Mouse (Mus musculus) hindbrain, embryonic 10.5 days (tissue): ENCODE results near the gene Map7. TPM values are rescaled to one million over a fixed set of nuclear protein-coding genes. Genes with fewer than 3 reads are reported as not detected.

Source experiments
- DNase-seq: peaks from one replicate; pipeline ENCODE4 v3.0.0-alpha.2; 2017; ENCODE audit warnings: low spot score
- H3K27ac ChIP-seq: fragments of 300-500 bp; sonication (generic); 2 replicates; pipeline ENCODE4 v1.5.1; 2016; ENCODE audit warnings: mild to moderate bottlenecking, moderate library complexity
- H3K27me3 ChIP-seq: fragments of 300-500 bp; sonication (generic); 2 replicates; pipeline ENCODE4 v1.6.1; 2016; ENCODE audit warnings: mild to moderate bottlenecking; ENCODE audit not compliant: poor library complexity, insufficient read depth, severe bottlenecking
- H3K36me3 ChIP-seq: fragments of 300-500 bp; sonication (generic); 2 replicates; pipeline ENCODE4 v1.6.1; 2016; ENCODE audit warnings: mild to moderate bottlenecking, moderate library complexity
- H3K4me1 ChIP-seq: fragments of 300-500 bp; sonication (generic); replicated peaks from 2 replicates; pipeline ENCODE4 v1.6.1; 2016; ENCODE audit warnings: mild to moderate bottlenecking
- H3K4me3 ChIP-seq: fragments of 300-500 bp; sonication (generic); 2 replicates; pipeline ENCODE4 v1.5.1; 2016; ENCODE audit warnings: mild to moderate bottlenecking, moderate library complexity
- H3K9me3 ChIP-seq: fragments of 300-500 bp; sonication (generic); 2 replicates; pipeline ENCODE4 v1.6.1; 2016; ENCODE audit warnings: mild to moderate bottlenecking, moderate library complexity
- whole genome bisulfite sequencing: fragments of 180-500 bp; shearing (Covaris S2); methylation state at CpG from one replicate; pipeline ENCODE4 v1.1.7; 2016; 5-methylcytosine and 5-hydroxymethylcytosine counted together
- polyA plus RNA-seq: library from polyadenylated mRNA; unstranded; fragments of >200 nt; fragmentation: Nextera tagmentation; extraction: Ambion mirVana; gene quantifications from 2 replicates; pipeline ENCODE4 v1.2.1, GENCODE M21; 2016

The Map7 gene
- 8.9 and 10.0 TPM in 2 replicates for polyA plus RNA-seq

DNA sequence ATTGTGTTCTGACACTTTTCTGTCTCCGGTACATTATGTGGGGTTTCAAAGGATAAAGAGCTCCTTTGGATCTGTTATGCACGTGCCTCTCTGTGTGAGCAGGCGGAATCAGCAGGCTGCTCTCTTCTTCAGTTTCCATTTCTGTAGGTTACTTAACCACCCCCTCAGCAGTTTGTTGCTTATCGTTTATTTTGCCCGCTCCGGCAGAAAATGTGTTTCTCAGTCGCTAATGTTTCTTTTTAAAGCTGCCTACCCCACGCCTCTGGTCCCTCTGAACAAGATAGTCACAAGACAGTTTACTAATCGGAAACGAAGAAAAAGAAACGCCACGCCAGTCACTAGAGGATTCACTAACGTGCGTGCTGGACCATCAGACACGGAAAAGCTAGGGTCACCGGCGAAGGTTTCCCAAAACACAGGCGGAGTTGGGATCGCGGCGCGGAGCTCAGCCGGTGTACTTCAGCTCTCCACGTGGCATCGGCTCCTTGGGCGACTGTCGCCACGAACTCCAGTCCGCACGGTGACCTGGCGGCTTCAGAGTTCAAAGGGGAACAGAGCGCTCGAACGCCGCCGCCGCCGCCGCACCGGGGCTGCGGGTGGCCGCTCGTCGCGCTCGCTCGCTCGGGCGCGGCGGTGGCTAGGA lies at the start of gene Map7:
Map7 (plus strand) TSS at position 342 of the 643 bp plus-strand sequence.
- H3K4me1 ChIP-seq, result peaks cover 21% of the 10 kb centered on the region
- DNase-seq, result peak; percentile 18
- no peaks in the 10 kb centered on the region for H3K36me3 ChIP-seq
- 4% methylated on average over 51 of the region's 51 CpGs for WGBS
- H3K27me3 ChIP-seq, result peaks cover 60% of the 10 kb centered on the region
- peak within 1 kb of the TSS; percentile 84 for H3K27ac ChIP-seq
- peak within 1 kb of the TSS; percentile 81 for H3K4me3 ChIP-seq
- H3K9me3 ChIP-seq, result no peaks in the 10 kb centered on the region

DNA sequence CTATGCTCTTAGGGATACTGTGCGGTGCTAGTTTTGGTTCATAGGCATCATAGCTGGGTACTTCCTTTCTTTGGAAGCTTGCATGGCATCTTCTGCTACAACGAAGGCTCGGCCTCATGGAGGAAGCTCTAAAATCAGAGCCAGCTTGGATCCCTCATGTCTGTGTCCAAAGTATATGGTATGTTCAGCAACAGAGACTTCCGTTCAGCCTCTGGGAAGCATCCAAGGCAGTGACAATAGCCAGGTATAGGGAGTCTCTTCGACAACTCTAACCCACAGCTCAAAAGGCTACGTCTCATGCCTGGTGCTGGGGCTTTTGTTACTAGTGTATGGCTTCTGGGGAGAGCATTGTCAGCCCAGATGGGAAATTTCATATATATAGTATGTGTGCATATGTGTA lies 46.8 kb upstream of the Map7 start:
- Histone ChIP-seq H3K4me1 (no peaks in the 10 kb centered on the region), H3K27ac (no peak overlapping the region), H3K27me3 (no peaks in the 10 kb centered on the region), H3K36me3 (no peaks in the 10 kb centered on the region), H3K9me3 (no peaks in the 10 kb centered on the region), H3K4me3 (no peak overlapping the region)
- WGBS, result 98% methylated on average over 6 of the region's 6 CpGs
- DNase-seq, result no peak

DNA sequence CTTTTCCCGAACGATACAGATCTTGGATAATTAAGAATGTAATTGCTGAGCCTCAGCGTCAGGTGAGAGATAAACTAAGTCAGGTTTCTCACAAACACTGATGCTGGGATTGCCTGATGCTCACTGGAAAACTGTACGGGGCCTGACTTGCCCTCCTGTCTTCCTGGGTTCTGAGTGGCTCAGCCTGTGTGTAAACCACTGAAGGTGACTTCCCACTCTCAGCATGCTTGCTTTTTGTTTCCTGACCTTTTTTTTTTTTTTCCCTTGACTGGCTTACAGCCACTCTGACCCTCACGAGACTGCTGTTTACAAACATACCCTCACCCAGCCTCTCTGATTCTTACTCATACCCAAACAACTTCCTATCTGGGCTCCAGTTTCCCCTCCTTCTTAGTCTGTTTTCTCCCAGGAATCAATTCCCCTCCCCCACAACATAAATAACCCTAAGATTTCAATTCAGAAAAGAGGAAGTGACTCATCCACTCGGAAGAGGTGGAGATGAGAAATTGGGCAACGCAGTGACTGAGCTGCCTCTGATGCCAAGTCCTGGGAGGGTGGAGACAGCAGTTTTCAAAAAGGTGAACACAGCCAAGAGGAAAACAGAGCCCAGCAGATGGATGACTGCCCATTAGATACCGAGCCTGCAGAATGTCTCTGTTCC lies 43.9 kb upstream of the Map7 start:
- Histone ChIP-seq H3K27me3 (no peaks in the 10 kb centered on the region), H3K9me3 (no peaks in the 10 kb centered on the region), H3K4me3 (no peak overlapping the region), H3K36me3 (no peaks in the 10 kb centered on the region), H3K4me1 (no peaks in the 10 kb centered on the region), H3K27ac (no peak overlapping the region)
- WGBS, result 77% methylated on average over 8 of the region's 8 CpGs
- DNase-seq, result no peak

DNA sequence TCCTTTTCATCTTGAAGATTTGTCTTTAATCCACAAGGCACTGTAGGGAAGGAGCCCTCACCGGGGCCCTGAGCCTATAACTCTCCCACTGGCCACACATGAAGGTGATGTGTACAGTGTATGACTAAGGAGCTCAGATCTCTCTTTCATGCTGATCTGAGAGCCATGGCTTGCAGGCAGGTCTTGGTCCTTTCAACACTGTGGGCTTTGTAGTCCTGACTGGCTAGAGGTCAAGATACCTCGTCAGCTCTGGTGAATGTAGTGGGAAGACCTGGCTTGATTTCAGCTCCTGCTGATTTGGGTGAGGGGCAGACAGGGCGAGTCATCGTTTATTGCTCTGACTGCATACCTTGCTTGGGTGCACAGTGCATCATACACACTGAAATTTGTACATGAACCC lies 42.7 kb upstream of the Map7 start:
- no peaks in the 10 kb centered on the region for H3K27me3 ChIP-seq
- no peak for DNase-seq
- no peaks in the 10 kb centered on the region for H3K4me1 ChIP-seq
- WGBS, result 79% methylated on average over 4 of the region's 4 CpGs
- H3K9me3 ChIP-seq, result no peaks in the 10 kb centered on the region
- no peaks in the 10 kb centered on the region for H3K36me3 ChIP-seq
- H3K4me3 ChIP-seq, result no peak overlapping the region
- H3K27ac ChIP-seq, result no peak overlapping the region

DNA sequence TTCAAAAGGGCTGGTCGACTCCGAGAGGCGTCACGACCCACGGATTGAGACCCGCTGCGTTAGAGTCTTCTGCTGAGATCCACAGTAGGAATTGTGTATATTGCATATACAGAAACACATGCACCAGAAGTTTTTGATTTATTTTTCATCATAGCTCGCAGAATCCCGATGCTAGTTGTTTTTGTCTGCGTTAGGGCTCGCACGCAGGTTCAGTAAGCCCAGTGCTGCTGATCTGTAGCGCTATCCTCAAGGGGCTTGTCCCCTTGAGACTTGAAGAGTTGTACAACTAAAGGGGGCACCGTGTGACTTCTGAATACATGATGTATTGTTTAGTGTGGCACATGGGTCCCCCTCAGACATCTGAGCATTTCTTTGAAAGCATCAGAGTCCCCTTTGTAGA lies 41.2 kb upstream of the Map7 start:
- no peaks in the 10 kb centered on the region for H3K27me3 ChIP-seq
- WGBS, result 93% methylated on average over 14 of the region's 14 CpGs
- no peak overlapping the region for H3K27ac ChIP-seq
- H3K4me3 ChIP-seq, result no peak overlapping the region
- no peaks in the 10 kb centered on the region for H3K9me3 ChIP-seq
- H3K4me1 ChIP-seq, result no peaks in the 10 kb centered on the region
- no peak for DNase-seq
- no peaks in the 10 kb centered on the region for H3K36me3 ChIP-seq

DNA sequence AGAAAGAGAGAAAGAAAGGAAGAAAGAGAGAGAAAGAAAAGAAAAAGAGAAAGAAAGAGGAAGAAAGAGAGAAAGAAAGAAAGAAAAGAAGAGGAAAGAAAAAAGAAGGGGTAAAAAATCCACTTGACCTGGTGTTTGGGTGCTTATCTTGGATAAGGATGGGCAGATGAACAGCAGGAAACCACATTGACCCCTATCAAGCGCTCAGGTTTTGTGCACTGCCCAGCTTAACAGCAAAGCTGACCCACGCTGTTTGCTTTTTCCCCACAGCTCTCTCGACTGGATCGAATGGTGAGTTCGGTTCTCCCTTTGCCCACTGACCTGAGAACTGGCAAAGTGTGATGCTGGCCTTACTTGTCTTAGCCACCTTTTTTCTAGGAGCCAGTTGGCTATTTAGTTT lies 36.8 kb upstream of the Map7 start:
- Histone ChIP-seq H3K27ac (no peak overlapping the region), H3K4me3 (no peak overlapping the region), H3K36me3 (no peaks in the 10 kb centered on the region), H3K4me1 (no peaks in the 10 kb centered on the region), H3K9me3 (no peaks in the 10 kb centered on the region), H3K27me3 (no peaks in the 10 kb centered on the region)
- no peak for DNase-seq
- WGBS, result 92% methylated on average over 5 of the region's 5 CpGs

DNA sequence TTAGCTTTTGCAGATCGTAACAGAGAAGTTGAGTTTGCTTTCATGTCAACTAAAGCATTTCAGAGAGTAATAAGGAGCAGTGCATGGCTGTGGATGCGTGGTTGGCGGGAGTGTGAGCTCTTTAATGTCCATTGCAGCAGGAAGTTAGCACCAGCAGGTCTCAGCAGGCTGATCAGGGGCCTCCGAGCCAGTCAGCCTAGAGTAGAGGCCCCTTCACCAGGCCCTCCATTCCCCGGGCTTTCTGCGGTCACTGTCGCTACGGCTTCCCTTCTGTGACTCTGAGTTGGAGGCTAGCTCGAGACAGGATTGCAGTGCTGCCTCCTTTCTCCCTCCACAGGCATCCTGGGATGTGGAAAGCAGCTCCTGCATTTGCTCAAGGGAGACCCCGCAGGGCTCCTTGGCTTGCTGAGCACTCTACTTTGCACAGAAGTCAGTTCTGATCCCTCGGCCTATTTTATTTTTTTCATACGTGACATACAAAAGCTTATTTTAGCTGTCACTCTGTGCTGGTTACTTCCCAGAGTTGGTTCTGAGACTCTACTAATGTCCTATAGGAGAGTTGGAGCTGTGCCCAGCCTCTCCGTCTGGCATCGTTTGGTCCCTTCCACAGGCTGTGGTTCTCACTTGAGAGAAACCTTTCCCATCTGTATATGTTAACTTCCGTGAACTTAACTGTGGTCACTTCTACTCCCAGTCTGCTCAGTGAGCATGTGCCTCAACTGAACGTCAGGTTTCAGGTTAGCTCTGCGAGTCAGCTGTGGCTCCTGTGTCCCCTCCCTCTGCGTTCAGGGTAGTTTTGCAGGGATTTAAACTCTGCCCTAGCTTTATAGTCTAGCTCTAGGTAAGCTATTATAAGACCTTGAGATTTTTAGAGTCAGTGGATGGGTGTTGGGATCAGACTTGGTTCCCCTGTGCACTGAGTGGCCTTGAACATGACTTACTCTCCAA lies 36.0 kb upstream of the Map7 start:
- Histone ChIP-seq H3K27ac (no peak overlapping the region), H3K4me1 (no peaks in the 10 kb centered on the region), H3K27me3 (no peaks in the 10 kb centered on the region), H3K36me3 (no peaks in the 10 kb centered on the region), H3K4me3 (no peak overlapping the region), H3K9me3 (no peaks in the 10 kb centered on the region)
- no peak for DNase-seq
- 90% methylated on average over 18 of the region's 18 CpGs for WGBS

DNA sequence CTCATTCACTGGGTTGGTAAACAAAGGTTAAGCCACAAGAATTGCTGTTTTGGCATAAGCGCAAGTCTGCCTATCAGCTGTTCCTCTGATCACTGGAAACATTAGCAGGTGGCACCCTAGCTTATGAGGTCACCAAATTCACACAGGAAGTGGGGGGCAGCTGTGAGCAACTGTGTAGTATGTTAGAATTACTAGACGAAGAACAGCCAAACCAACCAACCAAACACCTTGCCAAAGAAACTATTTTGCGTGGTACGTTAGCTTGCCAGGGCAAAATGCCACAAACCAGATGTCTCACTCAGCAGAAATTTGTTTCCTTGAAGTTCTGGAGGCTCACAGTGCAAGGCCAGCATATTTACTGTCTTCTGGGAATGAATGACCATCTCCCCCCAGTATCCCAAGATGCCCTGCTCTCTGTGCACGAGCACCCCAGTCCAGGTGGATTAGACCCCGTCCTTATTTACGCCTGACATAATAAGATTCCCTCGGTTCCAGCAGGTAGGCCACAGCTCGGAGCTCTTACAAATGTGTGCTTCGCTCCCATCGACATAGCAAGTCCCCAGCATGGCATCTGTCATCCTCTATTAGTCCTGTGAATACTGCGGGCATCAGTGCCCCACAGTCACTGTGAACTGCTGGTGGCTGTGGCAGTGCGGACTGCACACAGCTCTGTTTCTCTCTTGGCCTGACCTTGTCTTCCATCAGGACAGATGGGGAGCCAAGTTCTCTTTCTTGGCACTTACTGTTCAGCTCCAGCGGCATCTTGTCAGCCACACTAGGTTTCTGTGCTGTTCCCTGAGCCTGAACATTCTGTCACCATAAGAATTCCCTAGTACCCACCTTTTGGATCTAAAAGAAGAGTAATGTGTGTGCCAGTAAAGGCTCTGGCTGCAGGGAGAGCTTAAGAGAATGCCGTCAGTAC lies 28.5 kb upstream of the Map7 start:
- Histone ChIP-seq H3K36me3 (no peaks in the 10 kb centered on the region), H3K27ac (no peak overlapping the region), H3K4me1 (peaks cover 6% of the 10 kb centered on the region), H3K4me3 (no peak overlapping the region), H3K27me3 (no peaks in the 10 kb centered on the region), H3K9me3 (no peaks in the 10 kb centered on the region)
- WGBS, result 95% methylated on average over 15 of the region's 15 CpGs
- DNase-seq, result no peak

DNA sequence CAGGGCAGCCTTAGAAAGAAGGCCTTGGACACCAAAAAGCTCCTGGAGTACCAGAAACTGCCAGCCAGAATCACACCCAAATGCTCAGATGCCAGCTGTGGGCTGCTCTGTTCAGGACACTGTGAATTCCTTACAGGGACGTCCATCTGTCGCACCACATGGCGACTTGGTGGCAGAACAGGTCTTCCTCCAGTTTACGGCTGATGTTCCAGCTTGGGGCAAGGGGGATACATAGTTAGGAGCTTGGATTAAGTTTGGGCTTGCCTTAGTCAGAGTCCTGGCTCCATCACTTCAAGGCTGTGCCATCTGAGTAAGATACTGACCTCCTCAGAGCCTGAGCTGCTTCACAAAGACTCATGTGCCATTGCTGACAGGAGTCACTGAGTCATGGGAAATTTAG lies 26.3 kb upstream of the Map7 start:
- H3K27ac ChIP-seq, result no peak overlapping the region
- DNase-seq, result no peak
- no peaks in the 10 kb centered on the region for H3K27me3 ChIP-seq
- no peak overlapping the region for H3K4me3 ChIP-seq
- H3K36me3 ChIP-seq, result no peaks in the 10 kb centered on the region
- no peaks in the 10 kb centered on the region for H3K9me3 ChIP-seq
- peaks cover 6% of the 10 kb centered on the region for H3K4me1 ChIP-seq
- 88% methylated on average over 4 of the region's 4 CpGs for WGBS

DNA sequence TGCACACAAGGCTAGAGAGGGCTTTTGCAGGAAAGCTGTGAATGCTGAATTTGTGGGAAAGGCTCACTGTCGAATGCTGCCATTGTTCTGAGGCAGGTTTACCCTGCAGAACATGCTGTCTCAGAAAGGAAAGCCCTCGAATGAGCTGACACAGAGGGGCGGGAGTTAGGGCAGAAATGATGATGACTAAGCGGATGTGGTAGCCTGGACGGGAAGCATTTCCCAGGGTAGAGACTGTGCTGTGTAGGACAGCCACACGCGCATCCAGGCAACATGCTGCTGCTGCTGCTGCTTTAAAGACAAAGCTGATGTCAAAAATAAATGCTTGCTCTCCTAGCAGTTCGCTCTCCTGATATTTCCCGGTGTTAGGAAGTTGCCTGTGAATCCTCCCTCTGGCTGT lies 24.9 kb upstream of the Map7 start:
- H3K27ac ChIP-seq, result no peak overlapping the region
- 59% methylated on average over 9 of the region's 9 CpGs for WGBS
- peaks cover 6% of the 10 kb centered on the region for H3K4me1 ChIP-seq
- no peaks in the 10 kb centered on the region for H3K36me3 ChIP-seq
- no peaks in the 10 kb centered on the region for H3K27me3 ChIP-seq
- DNase-seq, result no peak
- H3K4me3 ChIP-seq, result no peak overlapping the region
- H3K9me3 ChIP-seq, result no peaks in the 10 kb centered on the region

DNA sequence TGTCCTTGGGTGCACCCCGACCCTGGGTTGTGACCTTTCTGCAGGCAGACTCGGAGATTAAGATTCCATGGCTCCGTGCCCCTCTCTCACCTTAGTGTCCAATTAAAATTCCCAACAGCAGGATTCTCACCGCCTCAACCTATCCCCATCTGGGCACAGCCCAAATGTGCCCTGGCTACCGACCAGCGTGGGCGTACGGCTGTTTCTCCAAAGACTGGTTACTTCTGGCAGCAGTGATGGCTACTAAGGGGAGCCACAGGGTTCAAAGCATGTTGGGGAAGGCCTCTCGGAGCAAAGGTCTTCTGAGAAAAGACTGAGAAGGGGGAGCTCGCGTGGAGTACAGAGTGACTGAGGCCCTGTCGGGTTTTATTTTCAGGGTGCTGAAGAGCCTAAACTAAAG lies 23.7 kb upstream of the Map7 start:
- peaks cover 6% of the 10 kb centered on the region for H3K4me1 ChIP-seq
- WGBS, result 85% methylated on average over 12 of the region's 12 CpGs
- no peaks in the 10 kb centered on the region for H3K36me3 ChIP-seq
- H3K9me3 ChIP-seq, result no peaks in the 10 kb centered on the region
- no peak overlapping the region for H3K4me3 ChIP-seq
- H3K27ac ChIP-seq, result no peak overlapping the region
- DNase-seq, result no peak
- H3K27me3 ChIP-seq, result no peaks in the 10 kb centered on the region

DNA sequence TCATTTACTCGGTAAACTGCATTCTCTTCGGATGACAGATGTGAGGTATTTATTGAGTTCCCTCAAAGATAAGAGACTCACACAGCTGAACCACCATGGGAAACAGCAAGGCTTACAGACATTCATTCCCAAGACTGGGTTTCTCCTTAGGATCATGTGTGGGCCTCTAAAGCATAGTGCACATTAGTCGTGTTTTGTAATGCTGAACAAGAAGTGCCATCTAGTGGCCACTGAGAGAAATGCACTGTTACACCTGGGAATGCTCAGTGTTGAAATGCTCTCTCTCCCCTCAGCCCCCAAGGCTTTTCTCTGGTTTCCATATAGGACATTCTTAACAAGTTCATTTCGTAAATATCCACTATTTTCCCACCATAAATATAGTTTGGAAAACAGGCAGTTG lies 23.0 kb upstream of the Map7 start:
- H3K4me1 ChIP-seq, result peaks cover 6% of the 10 kb centered on the region
- H3K27ac ChIP-seq, result no peak overlapping the region
- DNase-seq, result peak; percentile 52
- no peaks in the 10 kb centered on the region for H3K9me3 ChIP-seq
- H3K27me3 ChIP-seq, result no peaks in the 10 kb centered on the region
- no peak overlapping the region for H3K4me3 ChIP-seq
- no peaks in the 10 kb centered on the region for H3K36me3 ChIP-seq
- WGBS, result 54% methylated on average over 4 of the region's 4 CpGs
